In genomic region chr3:51377878-51378664, GRCm38 (mm10) we compare ENCODE assay signal across 8 mouse cellular contexts. TPM values are rescaled to one million over a fixed set of nuclear protein-coding genes. Genes with fewer than 3 reads are reported as not detected.
DNase-seq lines count a peak whose midpoint lies in the region; ATAC-seq and TF ChIP-seq lines count a peak whose summit lies in the region.

No protein-coding gene starts in this region.

- H3K36me3 ChIP-seq in forebrain, embryonic 12.5 days (replicated peaks), result no peaks in the 10 kb centered on the region
- H3K36me3 ChIP-seq in intestine, embryonic 16.5 days (ENCODE audit: control insufficient read depth, insufficient read depth, low read length), result no peaks in the 10 kb centered on the region
- no peaks in the 10 kb centered on the region for H3K36me3 ChIP-seq in lung, embryonic 16.5 days (ENCODE audit: control insufficient read depth, insufficient read depth, low read length)
- no peaks in the 10 kb centered on the region for H3K36me3 ChIP-seq in small intestine, adult 2 months (ENCODE audit: control insufficient read depth, insufficient read depth, low read length)

- 0 out of 2 replicates have a peak, but pooled peaks cover 6% of the 10 kb centered on the region for H3K4me1 ChIP-seq in forebrain, embryonic 12.5 days
- H3K4me1 ChIP-seq in intestine, embryonic 16.5 days (ENCODE audit: control insufficient read depth, insufficient read depth, low read length), result peaks cover 4% of the 10 kb centered on the region; the same call in 1 of the 2 replicates
- 0 out of 2 replicates have a peak, but pooled peaks cover 3% of the 10 kb centered on the region for H3K4me1 ChIP-seq in lung, embryonic 16.5 days (replicated peaks; ENCODE audit: control insufficient read depth, insufficient read depth, low read length)
- no peaks in the 10 kb centered on the region for H3K4me1 ChIP-seq in small intestine, adult 2 months (ENCODE audit: control insufficient read depth, insufficient read depth, insufficient read length, low read length)

- no peak for ATAC-seq in forebrain, embryonic 12.5 days (ENCODE audit: low FRiP score)
- peak; percentile 57 for ATAC-seq in intestine, embryonic 16.5 days
- ATAC-seq in lung, embryonic 16.5 days (ENCODE audit: low read depth), result peak; percentile 65

- DNase-seq in cerebellum, postnatal 14 days, result peak; percentile 30 to 31
- DNase-seq in cerebellum, postnatal 4 days (ENCODE audit: low spot score in 2 of 2), result no peak
- peak; percentile 39 for DNase-seq in T-cell, adult 2 months (ENCODE audit: low spot score)
- no peak for DNase-seq in layer of hippocampus, postnatal 10 days (ENCODE audit: low spot score in 2 of 2)

- 50% methylated on average over 31 of the region's 31 CpGs for WGBS in forebrain, embryonic 12.5 days
- 32% methylated on average over 31 of the region's 31 CpGs for WGBS in intestine, embryonic 16.5 days
- 16% methylated on average over 31 of the region's 31 CpGs for WGBS in lung, embryonic 16.5 days
- 21% methylated on average over 31 of the region's 31 CpGs for WGBS in small intestine, adult 2 months

- H3K27ac ChIP-seq in forebrain, embryonic 12.5 days, result no peak overlapping the region
- no peak overlapping the region for H3K27ac ChIP-seq in intestine, embryonic 16.5 days (ENCODE audit: low read length)
- H3K27ac ChIP-seq in lung, embryonic 16.5 days (ENCODE audit: low read length), result 0 out of 2 replicates have a peak overlapping the region, but pooled peaks have one; percentile 6
- peak overlapping the region; percentile 40; the same call in 1 of the 2 replicates for H3K27ac ChIP-seq in small intestine, adult 2 months (ENCODE audit: insufficient read depth, low read depth, low read length)

- H3K9me3 ChIP-seq in forebrain, embryonic 12.5 days, result 0 out of 2 replicates have a peak, but pooled peaks cover 2% of the 10 kb centered on the region
- H3K9me3 ChIP-seq in intestine, embryonic 16.5 days (ENCODE audit: control insufficient read depth, low read length), result no peaks in the 10 kb centered on the region
- no peaks in the 10 kb centered on the region for H3K9me3 ChIP-seq in lung, embryonic 16.5 days (ENCODE audit: control insufficient read depth, low read length)

- TF ChIP-seq POLR2A in small intestine, adult 2 months (IDR thresholded peaks at IDR 0.05; ENCODE audit: low read depth, low read length), result no peak

- peak overlapping the region; percentile 13; the same call in 1 of the 2 replicates for H3K4me3 ChIP-seq in forebrain, embryonic 12.5 days (replicated peaks)
- H3K4me3 ChIP-seq in intestine, embryonic 16.5 days (ENCODE audit: low read length), result peak overlapping the region; percentile 43
- H3K4me3 ChIP-seq in lung, embryonic 16.5 days (ENCODE audit: low read length), result peak overlapping the region; percentile 56
- peak overlapping the region; percentile 56 for H3K4me3 ChIP-seq in small intestine, adult 2 months (ENCODE audit: low read depth, low read length)

- H3K9ac ChIP-seq in forebrain, embryonic 12.5 days, result no peak overlapping the region
- peak overlapping the region; percentile 44; the same call in 1 of the 2 replicates for H3K9ac ChIP-seq in intestine, embryonic 16.5 days (ENCODE audit: low read depth, low read length)
- H3K9ac ChIP-seq in lung, embryonic 16.5 days (ENCODE audit: low read length), result peak overlapping the region; percentile 64

- H3K27me3 ChIP-seq in forebrain, embryonic 12.5 days, result 0 out of 2 replicates have a peak, but pooled peaks cover 3% of the 10 kb centered on the region
- H3K27me3 ChIP-seq in intestine, embryonic 16.5 days (replicated peaks; ENCODE audit: control insufficient read depth, insufficient read depth, low read length), result no peaks in the 10 kb centered on the region
- no peaks in the 10 kb centered on the region for H3K27me3 ChIP-seq in lung, embryonic 16.5 days (ENCODE audit: control insufficient read depth, insufficient read depth, low read depth, low read length)
- H3K27me3 ChIP-seq in small intestine, adult 2 months (ENCODE audit: control insufficient read depth, insufficient read depth, low read length), result no peaks in the 10 kb centered on the region

- peak overlapping the region; percentile 44 for H3K4me2 ChIP-seq in forebrain, embryonic 12.5 days
- peak overlapping the region; percentile 57 for H3K4me2 ChIP-seq in intestine, embryonic 16.5 days (ENCODE audit: low read depth, low read length)
- H3K4me2 ChIP-seq in lung, embryonic 16.5 days (ENCODE audit: low read depth, low read length), result peak overlapping the region; percentile 70

- TF ChIP-seq CTCF in small intestine, adult 2 months (IDR thresholded peaks at IDR 0.05; ENCODE audit: extremely low read depth, insufficient read length, insufficient replicate concordance, low read depth, low read length), result no peak; the same call in 1 of the 2 replicates

RNA-seq across cellular contexts. Expression of gene Mgarp, which starts 18.5 kb away (rescaled TPM):
- 2.3 and 5.5 TPM in 2 replicates for polyA plus RNA-seq in forebrain, embryonic 12.5 days (2016; fragmentation: Nextera tagmentation; extraction: Ambion mirVana)
- 4.0 and 9.6 TPM in 2 replicates for polyA plus RNA-seq in intestine, embryonic 16.5 days (2015; fragmentation: Nextera tagmentation; extraction: Ambion mirVana)
- 1.2 and 1.9 TPM in 2 replicates for polyA plus RNA-seq in lung, embryonic 16.5 days (2015; fragmentation: Nextera tagmentation; extraction: Ambion mirVana)
- 0.37 TPM in 1 of 2 replicates, not detected in the other for polyA plus RNA-seq in small intestine, adult 2 months (2012; rRNA removed)
- not detected for total RNA-seq in layer of hippocampus, postnatal 10 days (2021)

RNA-seq across cellular contexts. Expression of gene Ndufc1, which starts 30.7 kb away (rescaled TPM):
- polyA plus RNA-seq in forebrain, embryonic 12.5 days (2016; fragmentation: Nextera tagmentation; extraction: Ambion mirVana), result 736 and 763 TPM in 2 replicates
- 906 and 911 TPM in 2 replicates for polyA plus RNA-seq in intestine, embryonic 16.5 days (2015; fragmentation: Nextera tagmentation; extraction: Ambion mirVana)
- 677 and 741 TPM in 2 replicates for polyA plus RNA-seq in lung, embryonic 16.5 days (2015; fragmentation: Nextera tagmentation; extraction: Ambion mirVana)
- 81.3 and 208 TPM in 2 replicates for polyA plus RNA-seq in small intestine, adult 2 months (2012; rRNA removed)
- 100 to 1,000 TPM; 313 to 318 TPM for total RNA-seq in layer of hippocampus, postnatal 10 days (2021)

RNA-seq across cellular contexts. Expression of gene Naa15, which starts 36.9 kb away (rescaled TPM):
- 71.9 and 75.9 TPM in 2 replicates for polyA plus RNA-seq in forebrain, embryonic 12.5 days (2016; fragmentation: Nextera tagmentation; extraction: Ambion mirVana)
- polyA plus RNA-seq in intestine, embryonic 16.5 days (2015; fragmentation: Nextera tagmentation; extraction: Ambion mirVana), result 27.3 and 27.9 TPM in 2 replicates
- polyA plus RNA-seq in lung, embryonic 16.5 days (2015; fragmentation: Nextera tagmentation; extraction: Ambion mirVana), result 30.0 and 32.2 TPM in 2 replicates
- 0.37 and 0.77 TPM in 2 replicates for polyA plus RNA-seq in small intestine, adult 2 months (2012; rRNA removed)
- 10 to 100 TPM; 47.1 to 49.9 TPM for total RNA-seq in layer of hippocampus, postnatal 10 days (2021)

RNA-seq across cellular contexts. Expression of gene Elf2, which starts 37.6 kb away (rescaled TPM):
- 43.2 and 43.8 TPM in 2 replicates for polyA plus RNA-seq in forebrain, embryonic 12.5 days (2016; fragmentation: Nextera tagmentation; extraction: Ambion mirVana)
- 43.4 and 53.5 TPM in 2 replicates for polyA plus RNA-seq in intestine, embryonic 16.5 days (2015; fragmentation: Nextera tagmentation; extraction: Ambion mirVana)
- 68.4 and 74.5 TPM in 2 replicates for polyA plus RNA-seq in lung, embryonic 16.5 days (2015; fragmentation: Nextera tagmentation; extraction: Ambion mirVana)
- polyA plus RNA-seq in small intestine, adult 2 months (2012; rRNA removed), result 10.6 and 21.2 TPM in 2 replicates
- 10 to 100 TPM; 37.4 to 40.1 TPM for total RNA-seq in layer of hippocampus, postnatal 10 days (2021)

Comparison
In these comparisons a context has a peak if more than half of its experiments do, and no peak if none do; other contexts are left out.
1. DNase-seq: peak in cerebellum, postnatal 14 days (2 of 2) and T-cell, adult 2 months (single experiment); none in cerebellum, postnatal 4 days (0 of 2) and layer of hippocampus, postnatal 10 days (0 of 2).
2. H3K27ac ChIP-seq: peak in lung, embryonic 16.5 days (single experiment) and small intestine, adult 2 months (single experiment); none in forebrain, embryonic 12.5 days (single experiment) and intestine, embryonic 16.5 days (single experiment).
3. RNA of gene Naa15, which starts 36.9 kb away (polyA plus RNA-seq): 71.9 to 75.9 TPM in forebrain, embryonic 12.5 days, 30.0 to 32.2 TPM in lung, embryonic 16.5 days and 27.3 to 27.9 TPM in intestine, embryonic 16.5 days; 0.37 to 0.77 TPM in small intestine, adult 2 months; every median in the first group is over 10 times any median in the second.
4. Peak in every context shown above with its lines, with median percentiles within 50 percentile points of each other: H3K4me2 ChIP-seq and H3K4me3 ChIP-seq.